Mouse (Mus musculus): ENCODE measurements at regions not wholly inside any gene's neighbourhood (a gene's known extent, or its start where the extent isn't known, plus 50 kb on each side); places are given as distances from the start of the nearest gene placed in this dataset.

GRCm38 (mm10) chr3:103436902-103437603 lies 138.0 kb upstream of the Syt6 start:
- Histone ChIP-seq H3K4me3 (ENCODE audit: low read depth, low read length) (no peak overlapping the region), H3K9me3 (ENCODE audit: low read length) (no peaks in the 10 kb centered on the region), H3K4me2 (ENCODE audit: low read depth) (no peak overlapping the region), H3K9ac (no peak overlapping the region), H3K27ac (ENCODE audit: low read depth, low read length) (no peak overlapping the region), H3K27me3 (ENCODE audit: insufficient read depth, low read length) (no peaks in the 10 kb centered on the region), H3K36me3 (ENCODE audit: insufficient read depth) (no peaks in the 10 kb centered on the region), H3K4me1 (ENCODE audit: insufficient read depth) (no peaks in the 10 kb centered on the region)
- TF ChIP-seq CTCF (IDR thresholded peaks at IDR 0.05; ENCODE audit: low read depth) = no peak
- no peak for ATAC-seq
- no peak for DNase-seq
- WGBS = 88% methylated on average over 9 of the region's 9 CpGs

GRCm38 (mm10) chr3:103438791-103439354 lies 136.2 kb upstream of the Syt6 start:
- Histone ChIP-seq H3K27ac (ENCODE audit: low read depth, low read length) (no peak overlapping the region), H3K9me3 (ENCODE audit: low read length) (no peaks in the 10 kb centered on the region), H3K4me3 (ENCODE audit: low read depth, low read length) (no peak overlapping the region), H3K27me3 (ENCODE audit: insufficient read depth, low read length) (no peaks in the 10 kb centered on the region), H3K36me3 (ENCODE audit: insufficient read depth) (no peaks in the 10 kb centered on the region), H3K4me1 (ENCODE audit: insufficient read depth) (no peaks in the 10 kb centered on the region), H3K9ac (no peak overlapping the region), H3K4me2 (ENCODE audit: low read depth) (no peak overlapping the region)
- ATAC-seq (peak; percentile 51), DNase-seq (peak; percentile 54)
- 54% methylated on average over 12 of the region's 12 CpGs for WGBS
- peak; percentile 47 for TF ChIP-seq CTCF (IDR thresholded peaks at IDR 0.05; ENCODE audit: low read depth)

GRCm38 (mm10) chr3:103443247-103443646 lies 131.8 kb upstream of the Syt6 start:
- Histone ChIP-seq H3K4me2 (ENCODE audit: low read depth) (no peak overlapping the region), H3K9me3 (ENCODE audit: low read length) (no peaks in the 10 kb centered on the region), H3K4me1 (ENCODE audit: insufficient read depth) (no peaks in the 10 kb centered on the region), H3K27ac (ENCODE audit: low read depth, low read length) (no peak overlapping the region), H3K9ac (no peak overlapping the region), H3K27me3 (ENCODE audit: insufficient read depth, low read length) (no peaks in the 10 kb centered on the region), H3K4me3 (ENCODE audit: low read depth, low read length) (no peak overlapping the region), H3K36me3 (ENCODE audit: insufficient read depth) (no peaks in the 10 kb centered on the region)
- no peak for TF ChIP-seq CTCF (IDR thresholded peaks at IDR 0.05; ENCODE audit: low read depth)
- no peak for DNase-seq
- no peak for ATAC-seq
- WGBS = 83% methylated on average over 6 of the region's 6 CpGs

- DNase-seq = no peak
- Histone ChIP-seq H3K9me3 (ENCODE audit: low read length) (no peaks in the 10 kb centered on the region), H3K9ac (no peak overlapping the region), H3K4me3 (ENCODE audit: low read depth, low read length) (no peak overlapping the region), H3K27ac (ENCODE audit: low read depth, low read length) (no peak overlapping the region), H3K4me2 (ENCODE audit: low read depth) (no peak overlapping the region), H3K27me3 (ENCODE audit: insufficient read depth, low read length) (no peaks in the 10 kb centered on the region), H3K4me1 (ENCODE audit: insufficient read depth) (no peaks in the 10 kb centered on the region), H3K36me3 (ENCODE audit: insufficient read depth) (no peaks in the 10 kb centered on the region)
- no peak for TF ChIP-seq CTCF (IDR thresholded peaks at IDR 0.05; ENCODE audit: low read depth)
- no peak for ATAC-seq
- WGBS = 91% methylated on average over 8 of the region's 8 CpGs
Observed at GRCm38 (mm10) chr3:103445852-103446251, 129.2 kb upstream of the Syt6 start.

- no peaks in the 10 kb centered on the region for H3K27me3 ChIP-seq (ENCODE audit: insufficient read depth, low read length)
- H3K9ac ChIP-seq = no peak overlapping the region
- WGBS = 73% methylated on average over 7 of the region's 7 CpGs
- H3K4me1 ChIP-seq (ENCODE audit: insufficient read depth) = no peaks in the 10 kb centered on the region
- H3K4me3 ChIP-seq (ENCODE audit: low read depth, low read length) = no peak overlapping the region
- ATAC-seq (no peak), DNase-seq (no peak)
- H3K27ac ChIP-seq (ENCODE audit: low read depth, low read length) = no peak overlapping the region
- no peaks in the 10 kb centered on the region for H3K9me3 ChIP-seq (ENCODE audit: low read length)
- H3K36me3 ChIP-seq (ENCODE audit: insufficient read depth) = no peaks in the 10 kb centered on the region
- no peak overlapping the region for H3K4me2 ChIP-seq (ENCODE audit: low read depth)
- no peak for TF ChIP-seq CTCF (IDR thresholded peaks at IDR 0.05; ENCODE audit: low read depth)
Observed at GRCm38 (mm10) chr3:103449851-103450250, 125.2 kb upstream of the Syt6 start.

- H3K36me3 ChIP-seq (ENCODE audit: insufficient read depth) = no peaks in the 10 kb centered on the region
- 76% methylated on average over 3 of the region's 3 CpGs for WGBS
- H3K4me1 ChIP-seq (ENCODE audit: insufficient read depth) = no peaks in the 10 kb centered on the region
- no peak overlapping the region for H3K4me2 ChIP-seq (ENCODE audit: low read depth)
- H3K9ac ChIP-seq = no peak overlapping the region
- no peak for TF ChIP-seq CTCF (IDR thresholded peaks at IDR 0.05; ENCODE audit: low read depth)
- ATAC-seq (no peak), DNase-seq (no peak)
- no peak overlapping the region for H3K27ac ChIP-seq (ENCODE audit: low read depth, low read length)
- H3K27me3 ChIP-seq (ENCODE audit: insufficient read depth, low read length) = no peaks in the 10 kb centered on the region
- no peaks in the 10 kb centered on the region for H3K9me3 ChIP-seq (ENCODE audit: low read length)
- H3K4me3 ChIP-seq (ENCODE audit: low read depth, low read length) = no peak overlapping the region
Observed at GRCm38 (mm10) chr3:103451971-103452370, 123.1 kb upstream of the Syt6 start.

- Histone ChIP-seq H3K9ac (no peak overlapping the region), H3K36me3 (ENCODE audit: insufficient read depth) (no peaks in the 10 kb centered on the region), H3K4me1 (ENCODE audit: insufficient read depth) (peaks cover 4% of the 10 kb centered on the region; the same call in 1 of the 2 replicates), H3K9me3 (ENCODE audit: low read length) (no peaks in the 10 kb centered on the region), H3K4me3 (ENCODE audit: low read depth, low read length) (no peak overlapping the region), H3K4me2 (ENCODE audit: low read depth) (no peak overlapping the region), H3K27ac (ENCODE audit: low read depth, low read length) (no peak overlapping the region), H3K27me3 (ENCODE audit: insufficient read depth, low read length) (no peaks in the 10 kb centered on the region)
- DNase-seq (no peak), ATAC-seq (peak; percentile 32; the same call in 1 of the 2 replicates)
- 9% methylated on average over 4 of the region's 4 CpGs for WGBS
- no peak for TF ChIP-seq CTCF (IDR thresholded peaks at IDR 0.05; ENCODE audit: low read depth)
Observed at GRCm38 (mm10) chr3:103463760-103464159, 111.3 kb upstream of the Syt6 start.
